ENCODE assay signal across 23 mouse cellular contexts in the genomic region with DNA sequence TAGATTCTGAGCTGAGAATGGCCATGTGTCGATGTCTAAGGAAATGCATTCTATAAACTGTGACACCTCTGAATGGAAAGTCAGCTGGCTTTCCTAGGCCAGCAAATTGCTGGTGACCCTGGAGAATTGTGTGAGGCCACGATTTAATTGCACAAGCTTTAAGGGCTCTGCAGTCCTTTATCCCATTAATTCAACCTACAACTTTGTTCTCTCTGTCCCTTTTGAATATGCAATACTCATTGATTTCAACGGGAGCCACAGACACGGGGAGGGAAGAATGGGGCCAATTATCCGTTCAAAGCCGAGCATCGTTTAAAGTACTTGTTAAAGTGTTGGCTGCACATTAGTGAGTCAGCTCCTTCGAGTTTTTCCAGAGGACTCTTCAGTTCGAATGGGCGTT.
DNase-seq lines count a peak whose midpoint lies in the region; ATAC-seq and TF ChIP-seq lines count a peak whose summit lies in the region.
"Had no signal": no experiment of that assay in that cellular context is flagged by ENCODE, and none has a peak within 500 bp of the region (broad histone marks: within the 10 kb centered on the region; RNA-seq: fewer than 3 reads in every experiment).

No protein-coding gene starts in this region.

- peaks cover 65% of the 10 kb centered on the region for H3K27me3 ChIP-seq in forebrain, embryonic 12.5 days
- no peaks in the 10 kb centered on the region for H3K27me3 ChIP-seq in midbrain, embryonic 15.5 days (replicated peaks)
- H3K27me3 ChIP-seq: heart, embryonic 15.5 days had no signal

- ATAC-seq in forebrain, embryonic 12.5 days (ENCODE audit: low FRiP score): peak; percentile 78
- ATAC-seq in midbrain, embryonic 15.5 days (replicated peaks): no peak
- ATAC-seq: liver, postnatal 0 days had no signal

- no peak overlapping the region for H3K4me3 ChIP-seq in forebrain, embryonic 12.5 days (replicated peaks)
- H3K4me3 ChIP-seq in midbrain, embryonic 15.5 days: no peak overlapping the region
- H3K4me3 ChIP-seq: heart, embryonic 15.5 days; layer of hippocampus, adult 2 months; limb, embryonic 10.5 days; megakaryocyte, embryonic 14.5 days; neural tube, embryonic 15.5 days had no signal

- 13% methylated on average over 10 of the region's 10 CpGs for WGBS in forebrain, embryonic 12.5 days
- WGBS in midbrain, embryonic 15.5 days: 24% methylated on average over 10 of the region's 10 CpGs

- no peak for TF ChIP-seq POLR2A in brain, embryonic 14.5 days (IDR thresholded peaks at IDR 0.05; ENCODE audit: borderline replicate concordance, extremely low read depth, insufficient read depth, insufficient read length, poor library complexity, severe bottlenecking)

- peak; percentile 24 for DNase-seq in layer of hippocampus, adult 9-11 months
- DNase-seq in layer of hippocampus, adult 8-10 months (ENCODE audit: low spot score in 2 of 2): no peak
- peak; percentile 94 for DNase-seq in brain, embryonic 14.5 days (ENCODE audit: low read depth)
- no peak for DNase-seq in lung, adult 18-20 months
- DNase-seq in heart, adult 8-10 months (ENCODE audit: low spot score): no peak
- DNase-seq: adrenal gland, adult 8-10 months; cerebellum, adult 11 months; cerebellum, postnatal 10 days; gastrocnemius, postnatal 14 days; heart, adult 18-20 months; heart, postnatal 4 days; kidney, adult 8-10 months; kidney, postnatal 14 days; liver, postnatal 0 days; right cerebral cortex, postnatal 4 days had no signal

- H3K4me1 ChIP-seq in forebrain, embryonic 12.5 days: peaks cover 27% of the 10 kb centered on the region
- H3K4me1 ChIP-seq in midbrain, embryonic 15.5 days: peaks cover 10% of the 10 kb centered on the region

- H3K9me3 ChIP-seq in forebrain, embryonic 12.5 days: no peaks in the 10 kb centered on the region
- H3K9me3 ChIP-seq in midbrain, embryonic 15.5 days: no peaks in the 10 kb centered on the region
- H3K9me3 ChIP-seq: heart, embryonic 15.5 days; limb, embryonic 10.5 days; neural tube, embryonic 15.5 days had no signal

- no peak overlapping the region for H3K4me2 ChIP-seq in forebrain, embryonic 12.5 days
- no peak overlapping the region for H3K4me2 ChIP-seq in midbrain, embryonic 15.5 days
- H3K4me2 ChIP-seq: heart, embryonic 15.5 days; neural tube, embryonic 15.5 days had no signal

- 0 out of 2 replicates have a peak overlapping the region, but pooled peaks have one; percentile 42 for H3K27ac ChIP-seq in forebrain, embryonic 12.5 days
- peak overlapping the region; percentile 46; the same call in 1 of the 2 replicates for H3K27ac ChIP-seq in midbrain, embryonic 15.5 days
- H3K27ac ChIP-seq: heart, embryonic 15.5 days; layer of hippocampus, adult 2 months; limb, embryonic 10.5 days; neural tube, embryonic 15.5 days; stomach, postnatal 0 days had no signal

- no peak overlapping the region for H3K9ac ChIP-seq in forebrain, embryonic 12.5 days
- H3K9ac ChIP-seq in midbrain, embryonic 15.5 days: no peak overlapping the region
- H3K9ac ChIP-seq: heart, embryonic 15.5 days; liver, postnatal 0 days; neural tube, embryonic 15.5 days had no signal

- H3K36me3 ChIP-seq in forebrain, embryonic 12.5 days (replicated peaks): no peaks in the 10 kb centered on the region
- no peaks in the 10 kb centered on the region for H3K36me3 ChIP-seq in midbrain, embryonic 15.5 days (replicated peaks)
- H3K36me3 ChIP-seq: heart, embryonic 15.5 days; limb, embryonic 10.5 days; neural tube, embryonic 15.5 days had no signal

- TF ChIP-seq CTCF in brain, embryonic 14.5 days (IDR thresholded peaks at IDR 0.05; ENCODE audit: borderline replicate concordance, extremely low read depth, insufficient read depth, insufficient read length): no peak

Comparison
In these comparisons a context has a peak if more than half of its experiments do, and no peak if none do; other contexts are left out.
1. DNase-seq: peak in layer of hippocampus, adult 9-11 months (single experiment) and brain, embryonic 14.5 days (single experiment); none in layer of hippocampus, adult 8-10 months (0 of 2), lung, adult 18-20 months (0 of 2) and heart, adult 8-10 months (single experiment).